Mouse (Mus musculus) neural tube, embryonic 14.5 days (tissue): ENCODE measurements around the gene Ppp1r13b. TPM values are rescaled to one million over a fixed set of nuclear protein-coding genes. Genes with fewer than 3 reads are reported as not detected.

Source experiments
- ATAC-seq: fragments of 200-750 bp; cut with Nextera tagmentation; 2 replicates; pipeline ENCODE4 v1.8.0; 2017; ENCODE audit warnings: low read depth, mild to moderate bottlenecking, moderate TSS enrichment, moderate library complexity
- H3K27ac ChIP-seq: fragments of 300-500 bp; sonication (generic); 2 replicates; pipeline ENCODE4 v1.5.1; 2014; ENCODE audit warnings: low read depth, mild to moderate bottlenecking, control low read depth, low read length, moderate library complexity, mixed read lengths
- H3K27me3 ChIP-seq: fragments of 300-500 bp; sonication (generic); 2 replicates; pipeline ENCODE4 v1.6.1; 2014; ENCODE audit warnings: low read length; ENCODE audit not compliant: control insufficient read depth, insufficient read depth
- H3K36me3 ChIP-seq: fragments of 300-500 bp; sonication (generic); 2 replicates; pipeline ENCODE4 v1.6.1; 2014; ENCODE audit warnings: low read length, mixed read lengths; ENCODE audit not compliant: control insufficient read depth, insufficient read depth
- H3K4me1 ChIP-seq: fragments of 300-500 bp; sonication (generic); 2 replicates; pipeline ENCODE4 v1.6.1; 2014; ENCODE audit warnings: low read length; ENCODE audit not compliant: control insufficient read depth, insufficient read depth
- H3K4me2 ChIP-seq: fragments of 300-500 bp; sonication (generic); 2 replicates; pipeline ENCODE4 v1.6.1; 2014; ENCODE audit warnings: mild to moderate bottlenecking, low read depth, low read length, control low read depth
- H3K4me3 ChIP-seq: fragments of 300-500 bp; sonication (generic); 2 replicates; pipeline ENCODE4 v1.5.1; 2014; ENCODE audit warnings: low read depth, low read length, control low read depth, mixed read lengths
- H3K9ac ChIP-seq: fragments of 300-500 bp; sonication (generic); replicated peaks from 2 replicates; pipeline ENCODE4 v1.6.1; 2014; ENCODE audit warnings: low read depth, mild to moderate bottlenecking, control low read depth, low read length, mixed read lengths
- H3K9me3 ChIP-seq: fragments of 300-500 bp; sonication (generic); 2 replicates; pipeline ENCODE4 v1.6.1; 2016; ENCODE audit warnings: low read length; ENCODE audit not compliant: control insufficient read depth
- WGBS: fragments of 180-500 bp; shearing (Covaris S2); extraction: QIAGEN DNeasy Blood & Tissue Kit; methylation state at CpG from one replicate; pipeline ENCODE4 v1.1.7; 2014; 5-methylcytosine and 5-hydroxymethylcytosine counted together
- polyA plus RNA-seq: library from polyadenylated mRNA; unstranded; fragments of >200 nt; fragmentation: Nextera tagmentation; extraction: Ambion mirVana; gene quantifications from 2 replicates; pipeline ENCODE4 v1.2.1, GENCODE M21; 2014

The Ppp1r13b gene
- polyA plus RNA-seq, 1 experiment from 2014 or later: 40.1 TPM

- H3K27me3 ChIP-seq: no peaks in the 10 kb centered on the region
- no peaks in the 10 kb centered on the region for H3K36me3 ChIP-seq
- no peak for ATAC-seq
- no peak overlapping the region for H3K27ac ChIP-seq
- H3K4me3 ChIP-seq: no peak overlapping the region
- no peaks in the 10 kb centered on the region for H3K4me1 ChIP-seq
- H3K9ac ChIP-seq: no peak overlapping the region
- H3K4me2 ChIP-seq: no peak overlapping the region
- WGBS: 81% methylated on average over 10 of the region's 10 CpGs
- no peaks in the 10 kb centered on the region for H3K9me3 ChIP-seq
Observed at GRCm38 (mm10) chr12:111943421-111944064, 35.6 kb upstream of the Ppp1r13b start.

- Histone ChIP-seq H3K4me1 (0 out of 2 replicates have a peak, but pooled peaks cover 5% of the 10 kb centered on the region), H3K4me3 (no peak overlapping the region), H3K27me3 (no peaks in the 10 kb centered on the region), H3K9me3 (no peaks in the 10 kb centered on the region), H3K27ac (no peak overlapping the region), H3K36me3 (no peaks in the 10 kb centered on the region), H3K4me2 (no peak overlapping the region), H3K9ac (no peak overlapping the region)
- no peak for ATAC-seq
- 67% methylated on average over 1 of the region's 1 CpGs for WGBS
Observed at GRCm38 (mm10) chr12:111938623-111939177, 30.8 kb upstream of the Ppp1r13b start.

GRCm38 (mm10) chr12:111936706-111937550, 29.0 kb upstream of the Ppp1r13b start:
- ATAC-seq: no peak
- Histone ChIP-seq H3K36me3 (no peaks in the 10 kb centered on the region), H3K27me3 (no peaks in the 10 kb centered on the region), H3K4me1 (0 out of 2 replicates have a peak, but pooled peaks cover 8% of the 10 kb centered on the region), H3K4me2 (no peak overlapping the region), H3K9me3 (no peaks in the 10 kb centered on the region), H3K4me3 (no peak overlapping the region), H3K9ac (no peak overlapping the region), H3K27ac (no peak overlapping the region)
- 42% methylated on average over 24 of the region's 24 CpGs for WGBS

GRCm38 (mm10) chr12:111933971-111934370, 26.1 kb upstream of the Ppp1r13b start:
- ATAC-seq: no peak
- H3K9ac ChIP-seq: no peak overlapping the region

GRCm38 (mm10) chr12:111933032-111933704, 25.3 kb upstream of the Ppp1r13b start:
- Histone ChIP-seq H3K27me3 (no peaks in the 10 kb centered on the region), H3K4me3 (no peak overlapping the region), H3K9ac (no peak overlapping the region), H3K36me3 (no peaks in the 10 kb centered on the region), H3K27ac (no peak overlapping the region), H3K4me2 (no peak overlapping the region), H3K4me1 (0 out of 2 replicates have a peak, but pooled peaks cover 8% of the 10 kb centered on the region), H3K9me3 (no peaks in the 10 kb centered on the region)
- WGBS: 57% methylated on average over 11 of the region's 11 CpGs
- no peak; the same call in 1 of the 2 replicates for ATAC-seq

More at GRCm38 (mm10) chr12:111933971-111934370, 26.1 kb upstream of the Ppp1r13b start:
- Histone ChIP-seq H3K4me3 (no peak overlapping the region), H3K4me2 (no peak overlapping the region), H3K4me1 (0 out of 2 replicates have a peak, but pooled peaks cover 8% of the 10 kb centered on the region), H3K27me3 (no peaks in the 10 kb centered on the region), H3K36me3 (no peaks in the 10 kb centered on the region), H3K27ac (no peak overlapping the region), H3K9me3 (no peaks in the 10 kb centered on the region)
- 89% methylated on average over 2 of the region's 2 CpGs for WGBS

- Histone ChIP-seq H3K4me1 (0 out of 2 replicates have a peak, but pooled peaks cover 8% of the 10 kb centered on the region), H3K9me3 (no peaks in the 10 kb centered on the region), H3K9ac (no peak overlapping the region), H3K27ac (no peak overlapping the region), H3K4me2 (no peak overlapping the region), H3K27me3 (no peaks in the 10 kb centered on the region), H3K36me3 (no peaks in the 10 kb centered on the region), H3K4me3 (no peak overlapping the region)
- no peak for ATAC-seq
- WGBS: 79% methylated on average over 3 of the region's 3 CpGs
Observed at GRCm38 (mm10) chr12:111932513-111932912, 24.6 kb upstream of the Ppp1r13b start.

- WGBS: 93% methylated on average over 9 of the region's 9 CpGs
- no peak overlapping the region for H3K27ac ChIP-seq
Observed at GRCm38 (mm10) chr12:111931411-111932025, 23.6 kb upstream of the Ppp1r13b start.

GRCm38 (mm10) chr12:111928411-111928966, 20.6 kb upstream of the Ppp1r13b start:
- H3K4me2 ChIP-seq: no peak overlapping the region

More at GRCm38 (mm10) chr12:111931411-111932025, 23.6 kb upstream of the Ppp1r13b start:
- 0 out of 2 replicates have a peak, but pooled peaks cover 3% of the 10 kb centered on the region for H3K4me1 ChIP-seq
- H3K36me3 ChIP-seq: no peaks in the 10 kb centered on the region
- no peak for ATAC-seq
- H3K9me3 ChIP-seq: no peaks in the 10 kb centered on the region
- H3K4me2 ChIP-seq: no peak overlapping the region
- H3K27me3 ChIP-seq: no peaks in the 10 kb centered on the region
- no peak overlapping the region for H3K4me3 ChIP-seq
- H3K9ac ChIP-seq: no peak overlapping the region

More at GRCm38 (mm10) chr12:111928411-111928966, 20.6 kb upstream of the Ppp1r13b start:
- no peak overlapping the region for H3K9ac ChIP-seq
- no peak overlapping the region for H3K27ac ChIP-seq
- H3K36me3 ChIP-seq: no peaks in the 10 kb centered on the region
- no peaks in the 10 kb centered on the region for H3K27me3 ChIP-seq
- WGBS: 89% methylated on average over 18 of the region's 18 CpGs
- H3K4me3 ChIP-seq: no peak overlapping the region
- no peak for ATAC-seq
- H3K4me1 ChIP-seq: 0 out of 2 replicates have a peak, but pooled peaks cover 3% of the 10 kb centered on the region
- no peaks in the 10 kb centered on the region for H3K9me3 ChIP-seq
